Mouse (Mus musculus): ENCODE results near the gene Olfr213. TPM values are rescaled to one million over a fixed set of nuclear protein-coding genes. Genes with fewer than 3 reads are reported as not detected.
"Not testable (repeated sequence)": the region's sequence is repeated elsewhere in the genome, so short reads cannot be mapped to it uniquely, and the experiment has no call there.

The Olfr213 gene
- polyA plus RNA-seq (2015; fragmentation: Nextera tagmentation; extraction: Ambion mirVana): not detected in 2 replicates

DNA sequence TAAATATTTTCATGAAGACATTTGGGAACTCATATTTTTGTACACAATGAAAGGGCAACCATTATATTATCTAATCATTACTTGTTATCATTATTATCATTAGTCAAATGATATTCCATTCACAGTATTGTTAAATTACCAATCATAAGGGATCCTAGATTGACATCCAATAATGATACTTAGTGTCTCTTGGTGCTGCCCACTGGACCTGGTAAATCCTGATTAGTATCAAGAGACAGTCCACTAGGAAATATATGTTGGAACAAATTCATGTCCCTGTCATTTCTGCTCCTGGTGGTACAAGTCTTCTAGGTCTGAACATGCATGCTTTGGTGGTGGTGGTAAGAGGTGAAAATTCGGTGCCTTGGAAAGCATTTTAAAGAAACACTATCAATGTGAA, at the start of gene Olfr213:
Gene Olfr213, plus strand, starts transcription at position 301 of the 400 bp plus-strand sequence.
- H3K27me3 ChIP-seq (ENCODE audit: control insufficient read depth, insufficient read depth, low read length): no peaks in the 10 kb centered on the region

DNA sequence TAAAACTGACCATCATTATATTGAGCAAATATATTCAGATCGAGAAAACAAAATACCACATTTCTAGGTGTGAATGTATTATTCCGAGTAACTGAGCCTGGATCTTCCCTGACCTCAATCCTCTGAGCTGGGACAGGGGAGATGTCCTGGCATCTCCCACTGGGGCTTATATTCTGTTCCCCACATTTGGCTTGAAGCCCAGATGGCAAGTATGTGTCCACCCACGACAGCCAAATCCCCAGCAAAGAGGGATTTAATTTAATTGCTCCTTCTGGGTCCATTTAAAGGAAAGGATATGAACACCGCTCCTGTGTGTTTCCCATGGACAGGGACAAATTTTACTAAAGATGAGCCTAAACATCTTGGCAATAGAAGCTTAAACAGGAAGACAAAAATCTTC, 49.5 kb upstream of the Olfr213 start, which contains the start of gene Olfr211:
Gene Olfr211, plus strand, starts transcription at position 301 of the 400 bp plus-strand sequence.
- no peaks in the 10 kb centered on the region for H3K4me1 ChIP-seq (ENCODE audit: control insufficient read depth, insufficient read depth, low read length)
- H3K4me3 ChIP-seq (ENCODE audit: low read length): no peak within 1 kb of the TSS
- no peaks in the 10 kb centered on the region for H3K9me3 ChIP-seq (replicated peaks; ENCODE audit: control insufficient read depth, low read length)
- H3K27me3 ChIP-seq (ENCODE audit: control insufficient read depth, insufficient read depth, low read length): no peaks in the 10 kb centered on the region
- no peak within 1 kb of the TSS for H3K9ac ChIP-seq (ENCODE audit: low read length)
- H3K4me2 ChIP-seq (ENCODE audit: low read depth, low read length): no peak within 1 kb of the TSS
- 71% methylated on average over 4 of the region's 4 CpGs for WGBS
- H3K27ac ChIP-seq (ENCODE audit: low read length): no peak within 1 kb of the TSS
- H3K36me3 ChIP-seq (ENCODE audit: control insufficient read depth, insufficient read depth): no peaks in the 10 kb centered on the region
- no peak for ATAC-seq (replicated peaks; ENCODE audit: extremely low read depth, insufficient read depth, low FRiP score)

More for the DNA sequence above, at the start of gene Olfr213:
- no peak within 1 kb of the TSS for H3K4me3 ChIP-seq (ENCODE audit: low read length)
- no peaks in the 10 kb centered on the region for H3K9me3 ChIP-seq (replicated peaks; ENCODE audit: control insufficient read depth, low read length)
- no peak within 1 kb of the TSS for H3K4me2 ChIP-seq (ENCODE audit: low read depth, low read length)
- no peak within 1 kb of the TSS for H3K27ac ChIP-seq (ENCODE audit: low read length)
- no peak for ATAC-seq (replicated peaks; ENCODE audit: extremely low read depth, insufficient read depth, low FRiP score)
- no peaks in the 10 kb centered on the region for H3K4me1 ChIP-seq (ENCODE audit: control insufficient read depth, insufficient read depth, low read length)
- no peak within 1 kb of the TSS for H3K9ac ChIP-seq (ENCODE audit: low read length)
- H3K36me3 ChIP-seq (ENCODE audit: control insufficient read depth, insufficient read depth): no peaks in the 10 kb centered on the region
- 69% methylated on average over 1 of the region's 1 CpGs for WGBS

DNA sequence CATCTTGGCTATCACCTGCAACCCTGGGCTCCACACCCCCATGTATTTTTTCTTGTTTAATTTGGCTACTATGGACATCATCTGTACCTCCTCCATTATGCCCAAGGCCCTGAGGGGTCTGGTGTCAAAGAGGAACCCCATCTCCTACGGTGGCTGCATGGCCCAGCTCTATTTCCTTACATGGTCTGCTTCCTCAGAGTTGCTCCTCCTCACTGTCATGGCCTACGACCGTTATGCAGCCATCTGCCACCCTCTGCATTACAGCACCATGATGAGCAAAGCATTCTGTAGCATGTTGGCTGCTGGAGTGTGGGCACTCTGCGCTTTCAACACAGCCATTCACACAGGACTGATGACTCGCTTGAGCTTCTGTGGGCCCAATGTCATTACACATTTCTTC, 44.5 kb upstream of the Olfr213 start:
- Histone ChIP-seq H3K4me1 (ENCODE audit: control insufficient read depth, insufficient read depth, low read length) (no peaks in the 10 kb centered on the region), H3K9me3 (replicated peaks; ENCODE audit: control insufficient read depth, low read length) (no peaks in the 10 kb centered on the region), H3K4me3 (ENCODE audit: low read length) (no peak overlapping the region), H3K36me3 (ENCODE audit: control insufficient read depth, insufficient read depth) (no peaks in the 10 kb centered on the region), H3K27ac (ENCODE audit: low read length) (no peak overlapping the region), H3K4me2 (ENCODE audit: low read depth, low read length) (no peak overlapping the region), H3K27me3 (ENCODE audit: control insufficient read depth, insufficient read depth, low read length) (no peaks in the 10 kb centered on the region), H3K9ac (ENCODE audit: low read length) (no peak overlapping the region)
- no peak for ATAC-seq (replicated peaks; ENCODE audit: extremely low read depth, insufficient read depth, low FRiP score)
- WGBS: 68% methylated on average over 5 of the region's 5 CpGs

DNA sequence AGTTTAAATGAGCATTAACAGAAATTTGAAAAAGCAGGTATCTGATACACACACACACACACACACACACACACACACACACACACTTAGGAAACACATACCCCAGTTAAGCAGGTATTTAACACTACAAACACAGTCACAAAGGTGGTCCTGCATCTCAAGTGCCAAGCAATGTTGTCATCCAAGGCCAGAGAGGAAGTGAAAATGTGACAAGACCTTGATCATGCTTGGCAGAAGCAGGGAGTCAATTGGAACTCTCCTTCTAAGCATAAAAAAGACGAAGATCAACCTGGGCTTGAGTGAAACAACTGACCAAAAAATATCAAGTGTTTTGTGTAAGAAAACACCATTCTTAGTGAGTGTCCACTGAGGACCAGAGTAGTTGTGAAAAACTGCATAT, 42.3 kb upstream of the Olfr213 start:
- Histone ChIP-seq H3K27ac (ENCODE audit: low read length) (no peak overlapping the region), H3K4me3 (ENCODE audit: low read length) (no peak overlapping the region), H3K4me2 (ENCODE audit: low read depth, low read length) (no peak overlapping the region), H3K27me3 (ENCODE audit: control insufficient read depth, insufficient read depth, low read length) (no peaks in the 10 kb centered on the region), H3K4me1 (ENCODE audit: control insufficient read depth, insufficient read depth, low read length) (no peaks in the 10 kb centered on the region), H3K9ac (ENCODE audit: low read length) (no peak overlapping the region), H3K36me3 (ENCODE audit: control insufficient read depth, insufficient read depth) (no peaks in the 10 kb centered on the region), H3K9me3 (replicated peaks; ENCODE audit: control insufficient read depth, low read length) (no peaks in the 10 kb centered on the region)
- ATAC-seq (replicated peaks; ENCODE audit: extremely low read depth, insufficient read depth, low FRiP score): no peak
- 72% methylated on average over 1 of the region's 1 CpGs for WGBS

DNA sequence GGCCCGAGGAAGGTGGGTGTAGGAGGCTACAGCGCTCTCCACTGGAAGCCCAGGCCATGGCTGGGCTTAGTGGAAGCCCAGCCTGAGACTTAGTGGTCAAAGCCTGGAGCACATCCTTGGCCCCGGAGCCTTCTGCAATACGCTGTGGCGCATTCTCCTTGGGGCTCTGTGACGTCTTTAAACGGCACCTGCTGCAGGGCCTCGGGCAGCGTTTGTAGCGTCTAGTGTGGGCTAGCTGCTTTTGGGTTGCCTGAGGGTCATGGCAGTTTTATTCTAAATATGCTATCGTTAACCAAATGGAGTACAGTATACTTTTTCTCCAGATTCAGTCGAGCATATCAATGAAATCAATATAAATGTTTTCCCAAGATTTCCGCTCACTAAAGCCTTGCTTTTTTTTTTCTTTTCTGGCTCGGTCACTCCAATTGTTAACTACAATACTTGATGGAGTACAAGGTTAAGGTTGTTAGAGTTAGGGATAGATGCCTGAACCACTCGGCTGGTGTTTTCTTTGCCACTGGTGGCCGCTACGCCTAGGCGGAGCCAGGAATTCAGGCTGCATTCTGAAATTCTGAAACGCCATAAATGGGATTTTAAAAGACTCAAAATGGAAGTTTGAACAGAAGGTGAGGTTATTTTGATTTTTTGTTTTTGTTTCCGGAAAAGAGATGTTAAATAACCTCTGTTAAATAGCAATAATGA, 31.8 kb upstream of the Olfr213 start, which contains the start of gene Olfr212:
Gene Olfr212, plus strand, starts transcription at position 215 of the 702 bp plus-strand sequence.
- H3K9ac ChIP-seq (ENCODE audit: low read length); H3K4me3 ChIP-seq (ENCODE audit: low read length); H3K4me2 ChIP-seq (ENCODE audit: low read depth, low read length); H3K36me3 ChIP-seq (ENCODE audit: control insufficient read depth, insufficient read depth); H3K27ac ChIP-seq (ENCODE audit: low read length); ATAC-seq (replicated peaks; ENCODE audit: extremely low read depth, insufficient read depth, low FRiP score); H3K4me1 ChIP-seq (ENCODE audit: control insufficient read depth, insufficient read depth, low read length); H3K27me3 ChIP-seq (ENCODE audit: control insufficient read depth, insufficient read depth, low read length): not testable (repeated sequence)
- 90% methylated on average over 19 of the region's 20 CpGs for WGBS
- peaks cover 12% of the 10 kb centered on the region for H3K9me3 ChIP-seq (replicated peaks; ENCODE audit: control insufficient read depth, low read length)

DNA sequence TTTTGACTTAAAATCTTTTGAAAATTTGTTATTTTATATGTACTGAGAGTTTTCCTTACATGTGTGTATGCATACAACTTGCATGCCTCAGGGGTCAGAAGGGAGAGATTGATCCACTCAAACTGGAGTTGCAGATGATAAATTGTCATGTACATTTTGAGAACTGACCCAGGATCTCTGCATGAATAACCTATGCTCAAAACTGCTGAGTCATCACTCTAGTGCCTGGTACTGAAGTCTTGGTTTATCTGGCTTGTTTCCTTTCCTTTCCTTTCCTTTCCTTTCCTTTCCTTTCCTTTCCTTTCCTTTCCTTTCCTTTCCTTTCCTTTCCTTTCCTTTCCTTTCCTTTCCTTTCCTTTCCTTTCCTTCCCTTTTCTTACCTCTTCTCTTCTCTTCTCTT, 23.4 kb upstream of the Olfr213 start:
- Histone ChIP-seq H3K4me1 (ENCODE audit: control insufficient read depth, insufficient read depth, low read length) (no peaks in the 10 kb centered on the region), H3K4me2 (ENCODE audit: low read depth, low read length) (no peak overlapping the region), H3K27me3 (ENCODE audit: control insufficient read depth, insufficient read depth, low read length) (no peaks in the 10 kb centered on the region), H3K9me3 (replicated peaks; ENCODE audit: control insufficient read depth, low read length) (no peaks in the 10 kb centered on the region), H3K4me3 (ENCODE audit: low read length) (no peak overlapping the region), H3K36me3 (ENCODE audit: control insufficient read depth, insufficient read depth) (no peaks in the 10 kb centered on the region), H3K27ac (ENCODE audit: low read length) (no peak overlapping the region), H3K9ac (ENCODE audit: low read length) (no peak overlapping the region)
- no peak for ATAC-seq (replicated peaks; ENCODE audit: extremely low read depth, insufficient read depth, low FRiP score)

DNA sequence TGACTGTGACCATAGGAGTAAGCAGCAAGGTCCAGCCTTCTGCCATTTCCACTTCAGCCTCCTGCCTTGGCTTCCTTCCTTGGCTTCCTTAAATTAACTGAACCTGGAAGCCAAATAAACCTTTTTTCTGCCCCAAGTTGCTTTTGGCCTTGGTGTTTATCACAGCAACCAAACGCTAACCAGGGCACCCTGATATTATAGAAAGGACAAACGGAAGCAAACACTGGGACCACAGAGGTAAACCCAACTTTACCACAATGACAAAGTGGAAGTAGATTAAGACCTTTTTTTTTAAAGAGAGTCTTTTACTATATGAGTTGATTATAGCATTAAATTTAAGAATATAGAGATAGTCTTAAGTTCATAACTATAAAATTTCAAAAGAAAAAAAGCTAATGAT, 4.2 kb downstream of the Olfr213 start:
- Histone ChIP-seq H3K4me3 (ENCODE audit: low read length) (no peak overlapping the region), H3K9me3 (replicated peaks; ENCODE audit: control insufficient read depth, low read length) (no peaks in the 10 kb centered on the region), H3K36me3 (ENCODE audit: control insufficient read depth, insufficient read depth) (no peaks in the 10 kb centered on the region), H3K4me1 (ENCODE audit: control insufficient read depth, insufficient read depth, low read length) (no peaks in the 10 kb centered on the region), H3K27ac (ENCODE audit: low read length) (no peak overlapping the region), H3K4me2 (ENCODE audit: low read depth, low read length) (no peak overlapping the region), H3K9ac (ENCODE audit: low read length) (no peak overlapping the region), H3K27me3 (ENCODE audit: control insufficient read depth, insufficient read depth, low read length) (no peaks in the 10 kb centered on the region)
- 65% methylated on average over 2 of the region's 2 CpGs for WGBS
- ATAC-seq (replicated peaks; ENCODE audit: extremely low read depth, insufficient read depth, low FRiP score): no peak

DNA sequence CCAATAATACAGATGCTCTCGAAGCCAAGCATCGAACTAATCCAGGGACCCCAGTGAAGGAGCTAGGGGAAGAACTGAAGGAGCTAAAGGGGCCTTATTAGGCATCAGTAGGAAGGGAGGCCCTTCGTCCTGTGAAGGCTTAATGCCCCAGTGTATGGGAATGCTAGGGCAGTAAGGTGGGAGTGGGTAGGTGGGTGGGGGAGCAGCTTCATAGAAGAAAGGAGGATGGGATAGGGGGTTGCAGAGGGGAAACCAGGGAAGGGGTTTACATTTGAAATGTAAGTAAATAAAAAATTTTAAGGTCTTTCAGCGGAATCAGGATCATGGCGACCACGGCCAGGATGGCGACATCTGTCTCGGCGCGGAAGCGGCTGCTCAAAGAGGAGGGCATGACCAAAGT, 12.6 kb downstream of the Olfr213 start, which contains the start of gene Gm5580:
Gene Gm5580, plus strand, starts transcription at position 301 of the 400 bp plus-strand sequence.
- H3K36me3 ChIP-seq (ENCODE audit: control insufficient read depth, insufficient read depth); H3K27me3 ChIP-seq (ENCODE audit: control insufficient read depth, insufficient read depth, low read length); H3K4me3 ChIP-seq (ENCODE audit: low read length); ATAC-seq (replicated peaks; ENCODE audit: extremely low read depth, insufficient read depth, low FRiP score); H3K4me2 ChIP-seq (ENCODE audit: low read depth, low read length); H3K4me1 ChIP-seq (ENCODE audit: control insufficient read depth, insufficient read depth, low read length); H3K27ac ChIP-seq (ENCODE audit: low read length); H3K9ac ChIP-seq (ENCODE audit: low read length); H3K9me3 ChIP-seq (replicated peaks; ENCODE audit: control insufficient read depth, low read length): not testable (repeated sequence)
- WGBS: 93% methylated on average over 11 of the region's 11 CpGs

DNA sequence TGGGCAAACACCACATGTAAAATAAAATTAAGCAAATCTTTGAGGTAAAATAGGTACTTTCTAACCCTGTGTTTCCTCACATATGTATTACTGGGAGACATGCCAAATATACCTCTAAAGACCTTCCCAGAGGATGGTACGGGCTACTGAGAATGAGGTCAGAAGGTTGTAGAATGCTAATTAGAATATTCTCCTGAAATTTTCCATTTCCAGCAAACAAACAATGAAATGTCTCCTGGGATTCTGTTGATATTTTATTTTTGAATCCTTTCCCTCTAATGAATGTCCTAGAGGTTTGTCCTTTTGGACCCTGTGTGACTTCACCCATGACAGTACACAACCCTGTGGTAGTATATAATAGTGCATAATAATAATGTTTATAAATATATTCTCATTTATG, 15.7 kb downstream of the Olfr213 start, which contains the start of gene Olfr214:
Gene Olfr214, plus strand, starts transcription at position 301 of the 400 bp plus-strand sequence.
- ATAC-seq (replicated peaks; ENCODE audit: extremely low read depth, insufficient read depth, low FRiP score): no peak
- H3K27me3 ChIP-seq (ENCODE audit: control insufficient read depth, insufficient read depth, low read length): no peaks in the 10 kb centered on the region
- no peak within 1 kb of the TSS for H3K4me3 ChIP-seq (ENCODE audit: low read length)
- H3K9ac ChIP-seq (ENCODE audit: low read length): no peak within 1 kb of the TSS
- H3K27ac ChIP-seq (ENCODE audit: low read length): no peak within 1 kb of the TSS
- H3K4me2 ChIP-seq (ENCODE audit: low read depth, low read length): no peak within 1 kb of the TSS
- no peaks in the 10 kb centered on the region for H3K9me3 ChIP-seq (replicated peaks; ENCODE audit: control insufficient read depth, low read length)
- 84% methylated on average over 1 of the region's 1 CpGs for WGBS
- no peaks in the 10 kb centered on the region for H3K36me3 ChIP-seq (ENCODE audit: control insufficient read depth, insufficient read depth)
- no peaks in the 10 kb centered on the region for H3K4me1 ChIP-seq (ENCODE audit: control insufficient read depth, insufficient read depth, low read length)

All from heart, embryonic 16.5 days (tissue).